Mouse (Mus musculus) layer of hippocampus, adult 8-10 months (tissue): ENCODE data around the gene Plvap. TPM values are rescaled to one million over a fixed set of nuclear protein-coding genes. Genes with fewer than 3 reads are reported as not detected.

Experiments used
- DNase-seq, 2 experiments: peaks; one replicate each; pipeline ENCODE4 v3.0.0; 2022; ENCODE audit warnings: low spot score in 2 of 2
- total RNA-seq, 4 experiments: library from RNA; stranded (reverse); gene quantifications; 2 replicates each; pipeline ENCODE4 v1.2.4; 2022

Plvap gene
- total RNA-seq, 4 experiments from 2014 or later = 6.2 to 9.6 (median 7.4) TPM

DNA sequence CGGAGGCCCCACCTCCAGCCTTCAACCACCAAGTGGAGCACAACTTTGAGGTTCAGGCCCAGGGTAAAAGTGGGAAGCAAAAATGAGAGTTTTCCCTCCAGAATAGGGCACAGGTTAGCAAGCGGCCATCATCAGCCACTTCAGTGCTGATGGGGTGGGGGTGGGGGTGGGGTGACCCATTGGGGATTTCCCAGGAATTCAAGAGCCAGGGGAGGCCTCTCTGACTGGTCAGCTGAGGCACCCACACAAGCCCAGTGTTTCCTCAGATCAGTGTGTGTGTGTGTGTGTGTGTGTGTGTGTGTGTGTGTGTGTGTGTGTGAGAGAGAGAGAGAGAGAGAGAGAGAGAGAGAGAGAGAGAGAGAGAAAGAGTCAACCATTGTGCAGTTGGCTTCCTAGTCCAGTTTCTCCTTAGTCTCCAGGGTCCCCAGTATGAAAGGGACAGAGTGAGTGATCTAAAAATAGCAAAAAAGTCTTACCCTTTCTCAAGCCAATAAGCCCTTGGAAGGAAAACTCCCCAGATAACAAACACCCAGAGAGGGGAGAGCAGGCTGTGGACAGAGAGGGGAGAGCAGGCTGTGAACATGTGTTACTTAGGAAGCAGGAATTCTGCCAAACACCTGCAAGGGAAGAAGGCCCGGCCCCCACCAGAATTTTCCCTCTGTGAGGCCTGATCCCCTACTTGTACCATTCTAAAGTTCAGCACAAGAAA, 15.8 kb upstream of the Plvap start:
- DNase-seq = no peak

DNA sequence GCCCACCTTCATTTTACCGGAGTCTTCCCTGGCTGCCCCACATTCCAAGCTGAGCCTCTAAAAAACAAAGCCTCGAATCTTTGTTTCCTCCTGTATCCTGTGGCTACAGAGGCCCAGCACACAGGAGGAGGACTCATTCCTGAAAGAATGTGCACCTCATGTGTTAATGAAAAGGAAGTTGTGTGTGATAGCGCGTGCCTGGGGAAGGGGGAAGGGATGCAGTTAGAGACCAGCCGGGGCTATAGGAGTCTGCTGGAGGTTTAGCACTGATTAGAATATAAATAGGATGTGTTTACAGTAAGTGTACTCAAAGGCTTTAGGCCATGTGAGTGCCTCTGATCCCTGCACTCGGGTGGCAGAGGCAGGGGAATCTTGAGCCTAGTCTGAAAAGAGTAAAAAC, 14.7 kb upstream of the Plvap start:
- no peak for DNase-seq

DNA sequence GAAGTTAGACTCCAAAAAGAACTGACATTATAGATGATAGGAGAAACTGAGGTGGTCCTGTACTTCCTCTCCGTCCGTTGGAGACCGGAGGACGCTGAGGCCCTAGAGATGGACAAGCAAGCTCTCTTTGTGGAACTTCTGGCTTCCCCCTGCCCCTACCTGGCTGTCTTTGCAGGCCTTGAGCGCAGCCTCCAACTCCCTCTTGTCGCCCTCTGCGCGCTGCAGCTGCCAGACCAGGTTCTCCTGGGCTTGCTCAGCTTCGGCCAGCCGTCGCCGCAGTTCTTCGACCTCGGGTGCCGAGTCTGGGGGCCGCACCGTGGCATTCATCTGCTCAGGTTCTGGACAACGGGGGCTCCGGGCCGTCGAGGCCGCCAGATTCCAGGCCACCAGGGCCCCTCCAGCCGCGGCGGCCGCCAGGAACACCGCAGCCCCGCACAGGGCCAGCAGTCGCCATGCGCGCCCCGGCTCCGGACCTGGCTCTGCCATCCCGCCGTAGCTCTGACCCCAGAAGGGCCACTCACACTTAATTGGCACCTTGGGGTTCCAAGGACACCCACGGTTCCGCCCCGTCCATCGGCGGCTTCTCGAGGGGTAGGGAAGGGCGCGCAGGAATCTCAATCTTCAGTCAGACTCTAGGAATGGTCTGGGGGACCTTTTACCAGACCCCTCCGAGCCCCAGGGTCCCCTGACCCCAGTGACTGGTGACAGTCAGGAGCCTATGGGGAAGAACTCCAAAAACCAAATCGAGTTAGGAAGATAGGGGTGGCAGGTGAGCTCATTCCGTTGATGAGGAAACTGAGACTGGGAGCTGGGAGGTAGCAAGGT, 13.9 kb upstream of the Plvap start, which contains the start of gene Ccdc194:
Ccdc194 (minus strand) TSS at position 486 of the 825 bp plus-strand sequence.
- DNase-seq = no peak

DNA sequence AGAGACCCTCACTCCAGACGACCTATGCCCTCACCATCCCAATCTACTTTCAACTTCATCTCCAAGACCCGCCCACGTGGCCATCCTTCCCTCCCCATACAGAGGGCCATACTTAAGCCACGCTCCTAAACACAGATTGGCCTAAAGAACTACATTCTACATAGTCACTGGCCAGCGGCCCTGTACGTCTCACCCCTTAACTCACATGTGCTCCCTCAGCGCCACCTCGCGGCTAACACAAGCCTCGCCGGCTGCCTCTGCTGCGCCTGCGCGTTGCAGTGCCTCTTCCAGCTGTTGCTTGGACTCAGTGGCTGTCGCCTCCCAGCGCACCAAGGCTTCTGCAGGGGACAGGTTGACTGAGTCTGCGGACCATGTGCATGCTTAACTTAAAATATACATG, 10.1 kb upstream of the Plvap start:
- peak; percentile 82 to 88 for DNase-seq

DNA sequence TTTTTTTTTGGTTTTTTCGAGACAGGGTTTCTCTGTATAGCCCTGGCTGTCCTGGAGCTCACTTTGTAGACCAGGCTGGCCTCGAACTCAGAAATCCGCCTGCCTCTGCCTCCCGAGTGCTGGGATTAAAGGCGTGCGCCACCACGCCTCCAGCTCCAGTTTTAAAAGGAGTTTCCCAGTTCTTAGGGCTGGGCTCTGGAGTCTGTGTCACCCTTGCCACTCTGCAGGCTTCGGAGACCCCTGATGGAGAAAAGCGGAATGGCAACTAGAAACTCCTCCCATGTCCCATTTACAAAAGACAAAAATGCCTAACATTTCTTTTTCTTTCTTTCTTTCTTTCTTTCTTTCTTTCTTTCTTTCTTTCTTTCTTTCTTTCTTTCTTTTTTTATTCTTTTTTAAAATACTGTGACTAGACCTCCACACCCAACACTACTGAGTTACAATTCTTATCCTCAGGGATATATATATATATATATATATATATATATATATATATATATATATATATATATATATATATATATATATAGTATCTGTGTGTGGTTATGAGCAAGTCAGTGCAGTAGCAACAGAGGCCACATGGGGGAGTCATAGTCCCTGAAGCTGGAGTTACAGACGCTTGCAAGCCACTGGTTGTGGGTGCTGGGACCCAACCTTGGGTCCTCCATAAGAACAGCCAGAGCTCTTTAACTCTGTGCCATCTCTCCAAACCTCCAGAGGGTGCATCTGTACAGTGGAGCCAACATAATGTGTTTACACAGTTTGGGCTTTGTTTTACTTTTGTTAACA, 7.7 kb upstream of the Plvap start:
- peak in 1 of 2 experiments; percentile 40 for DNase-seq

DNA sequence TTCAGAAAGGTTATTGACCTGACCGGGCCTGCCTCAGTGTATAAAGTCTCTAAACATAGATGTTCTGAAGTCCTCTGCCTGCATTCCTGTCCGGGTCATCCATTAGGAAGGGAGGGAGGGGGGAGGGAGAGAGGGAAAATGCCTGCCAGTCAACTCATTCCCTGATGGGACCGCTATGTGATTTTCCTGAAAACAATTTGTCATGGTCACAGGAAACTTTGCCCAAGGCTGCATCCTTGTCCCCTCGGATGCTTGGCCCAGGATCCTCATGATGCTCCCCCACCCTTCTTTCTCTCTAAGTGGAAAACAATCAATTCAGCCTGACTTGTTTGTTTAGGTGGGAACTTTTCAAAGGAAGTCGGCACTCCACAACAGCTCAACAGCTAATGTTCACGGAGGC, 5.2 kb upstream of the Plvap start:
- no peak for DNase-seq

DNA sequence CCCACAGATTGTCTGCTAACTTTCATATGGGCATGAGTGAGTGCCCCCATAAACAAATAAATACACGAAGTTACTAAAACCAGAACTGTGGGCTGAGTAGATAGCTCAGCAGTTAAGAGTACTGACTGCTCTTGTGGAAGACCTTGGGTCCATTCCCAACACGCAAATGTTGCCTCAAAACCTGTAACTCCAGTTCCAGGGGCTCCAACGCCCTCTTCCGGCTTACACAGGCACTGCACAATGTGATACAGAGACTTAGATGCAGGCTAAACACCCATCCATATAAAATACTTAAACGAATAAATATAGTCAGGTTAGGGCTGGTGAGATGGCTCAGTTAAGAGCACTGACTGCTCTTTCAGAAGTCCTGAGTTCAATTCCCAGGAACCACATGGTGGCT, 3.5 kb upstream of the Plvap start:
- no peak for DNase-seq

DNA sequence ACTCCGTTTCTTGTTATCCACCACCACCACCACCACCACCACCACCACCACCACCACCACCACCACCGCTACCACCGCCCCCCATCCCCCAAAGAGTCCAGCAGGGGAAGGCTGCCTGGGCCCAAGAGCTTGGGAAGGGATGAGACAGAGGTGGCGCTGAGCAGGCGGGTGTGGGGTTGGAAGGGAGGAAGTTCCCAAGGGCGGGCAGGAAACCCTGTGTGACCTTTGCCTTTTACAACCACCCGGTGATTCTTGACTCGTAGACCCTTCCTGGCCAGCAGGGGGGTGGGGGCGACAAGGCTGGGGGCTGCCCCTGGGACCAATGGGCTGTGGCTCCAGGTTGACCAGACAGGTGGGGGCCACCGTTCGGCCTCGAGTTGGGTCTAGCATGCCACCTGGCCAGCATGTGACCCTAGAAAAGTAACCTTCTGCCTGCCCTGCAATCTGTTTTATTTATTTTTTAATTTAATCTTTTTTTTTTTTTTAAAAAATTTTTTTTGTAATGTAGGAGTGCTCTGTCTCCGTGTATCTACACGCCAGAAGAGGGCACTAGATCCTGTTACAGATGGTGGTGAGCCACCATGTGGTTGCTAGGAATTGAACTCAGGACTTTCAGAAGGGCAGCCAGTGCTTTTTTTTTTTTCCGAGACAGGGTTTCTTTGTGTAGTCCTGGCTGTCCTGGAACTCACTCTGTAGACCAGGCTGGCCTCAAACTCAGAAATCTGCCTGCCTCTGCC, 1.6 kb upstream of the Plvap start:
- no peak for DNase-seq

DNA sequence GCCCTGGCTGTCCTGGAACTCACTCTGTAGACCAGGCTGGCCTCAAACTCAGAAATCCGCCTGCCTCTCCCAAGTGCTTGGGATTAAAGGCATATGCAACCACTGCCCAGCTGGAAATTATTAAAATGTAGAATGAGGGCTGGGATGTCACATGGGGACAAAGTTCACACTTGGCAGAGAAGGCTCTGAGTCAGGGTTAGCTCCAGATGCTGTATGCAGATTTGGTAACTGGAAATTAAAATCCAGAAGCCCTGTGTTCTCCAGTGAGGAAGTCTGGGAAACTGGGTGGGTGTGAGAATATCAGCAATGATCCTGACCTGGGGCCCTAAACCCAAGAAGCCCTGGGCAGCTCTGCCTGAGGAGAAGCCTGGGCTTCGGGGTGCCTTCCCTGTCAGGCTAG, 2.2 kb downstream of the Plvap start:
- no peak for DNase-seq

DNA sequence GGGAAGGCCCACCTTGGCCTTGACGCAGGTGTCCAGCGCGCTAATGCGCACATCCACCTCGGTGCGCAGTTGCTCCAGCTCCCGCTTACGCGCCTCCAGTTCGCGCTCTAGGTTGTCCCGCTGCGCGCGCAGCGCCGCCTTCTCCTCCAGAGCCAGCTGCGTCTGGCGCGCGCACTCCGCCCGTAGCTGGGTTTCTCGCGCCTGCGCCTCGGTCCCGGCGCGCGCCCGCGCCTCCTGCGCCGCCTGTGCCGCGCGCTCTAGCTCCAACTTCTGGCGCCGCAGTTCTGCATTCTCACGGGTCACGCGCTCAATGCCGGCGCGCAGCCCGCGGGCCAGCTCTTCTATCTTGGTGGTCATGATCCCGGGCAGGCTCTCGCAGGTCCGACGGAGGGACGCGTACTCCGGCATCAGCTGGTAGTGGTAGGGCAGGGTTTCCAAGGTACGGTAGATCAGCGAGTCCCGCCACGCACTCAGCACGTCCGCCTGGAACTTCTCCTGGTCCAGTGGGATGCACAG, 3.9 kb downstream of the Plvap start:
- DNase-seq = peak; percentile 62 to 75

DNA sequence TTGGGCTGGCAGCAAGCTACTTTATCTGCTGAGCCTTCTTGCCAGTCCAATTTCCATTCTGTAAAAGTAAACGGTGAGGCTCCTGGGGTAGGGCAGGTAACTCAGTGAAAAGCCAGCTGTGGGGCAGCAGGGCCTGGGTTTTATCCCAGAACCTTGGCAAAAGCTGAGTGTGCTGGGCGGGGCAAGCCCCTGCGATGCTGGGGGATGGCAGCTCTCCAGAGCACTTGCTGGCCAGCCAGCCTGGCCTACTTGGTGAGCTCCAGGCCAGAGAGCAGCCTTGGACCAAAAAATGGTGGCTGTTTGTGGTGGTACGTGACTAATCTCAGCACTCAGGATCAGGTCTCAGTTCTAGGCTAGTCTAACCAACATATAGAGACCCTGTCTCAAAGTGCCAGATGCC, 5.6 kb downstream of the Plvap start:
- DNase-seq = no peak

DNA sequence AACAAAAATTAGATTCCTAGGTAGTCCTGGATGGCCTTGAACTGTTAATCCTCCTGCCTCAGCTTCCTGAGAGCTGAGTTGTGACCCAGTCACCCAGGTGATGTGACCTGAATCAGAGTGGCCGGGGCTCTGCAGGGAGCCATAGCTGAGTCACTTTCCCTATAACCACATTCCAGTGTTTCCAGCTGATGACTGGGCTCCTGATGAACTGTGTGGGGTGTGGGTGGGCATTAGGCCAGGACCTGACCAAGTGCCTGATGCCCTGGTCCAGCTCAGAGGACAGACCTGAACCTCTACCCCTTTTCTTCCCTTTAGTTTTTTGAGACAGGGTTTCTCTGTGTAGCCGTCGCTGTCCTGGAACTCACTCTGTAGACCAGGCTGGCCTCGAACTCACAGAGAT, 6.2 kb downstream of the Plvap start:
- DNase-seq = no peak

DNA sequence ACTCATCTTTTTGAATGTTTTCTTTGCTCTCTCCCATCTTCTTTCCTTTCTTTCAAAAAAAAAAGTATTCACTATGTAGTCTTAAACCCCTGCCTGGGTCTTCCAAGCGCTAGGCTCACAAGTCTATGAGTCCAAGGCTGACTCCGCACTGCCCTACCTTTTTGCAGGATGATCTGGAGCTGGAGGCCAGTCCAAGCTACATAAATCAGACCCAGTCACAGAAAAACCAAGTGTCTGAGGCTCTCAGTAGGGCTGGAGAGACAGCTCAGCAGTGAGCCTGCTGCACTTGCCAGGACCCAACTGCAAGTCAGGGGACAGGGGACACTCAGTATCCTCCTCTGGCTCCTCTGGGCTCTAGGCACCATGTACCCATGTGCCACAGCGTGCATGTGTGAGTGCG, 7.2 kb downstream of the Plvap start:
- no peak for DNase-seq

DNA sequence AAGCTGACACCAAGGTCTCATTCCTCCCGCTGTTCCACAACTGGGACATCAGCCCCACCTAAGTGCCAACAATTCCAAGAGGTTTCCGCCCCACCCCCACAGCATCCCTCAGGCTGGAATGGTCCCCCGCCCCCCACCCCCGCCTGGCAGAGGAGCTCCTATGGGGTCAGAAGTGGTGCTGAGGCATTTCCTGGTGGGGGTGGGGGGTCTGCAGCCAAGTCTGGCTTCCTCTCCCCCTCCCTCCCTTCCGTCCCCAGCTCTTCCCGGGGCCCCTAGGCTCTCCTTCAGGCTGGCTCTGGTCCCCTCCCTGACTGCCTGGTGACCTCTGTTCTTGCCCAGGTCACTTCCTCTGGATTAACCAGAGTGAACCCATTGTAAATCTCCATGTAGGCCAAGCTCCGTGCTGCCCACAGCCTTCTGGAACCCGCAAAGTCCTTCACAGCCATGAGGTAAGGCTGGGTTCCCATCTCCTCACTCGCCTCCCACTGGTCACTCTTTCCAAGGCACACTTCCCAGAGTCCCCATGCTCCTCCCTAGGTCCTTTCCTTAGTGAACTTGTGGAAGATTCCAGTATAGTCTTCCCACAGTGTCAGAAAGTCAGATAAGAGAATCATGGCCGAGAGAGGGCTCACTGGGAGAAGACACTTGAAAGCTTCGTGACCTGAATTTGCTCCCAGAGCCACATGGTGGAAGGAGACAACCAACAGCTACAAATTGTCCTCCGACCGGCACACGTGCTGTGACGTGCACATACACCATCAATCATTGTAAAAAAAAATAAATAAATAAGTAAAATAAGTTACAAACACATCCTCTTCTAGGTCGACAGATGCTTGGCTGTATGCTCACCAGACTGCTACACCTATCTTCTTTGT, 12.5 kb downstream of the Plvap start:
- DNase-seq = no peak

DNA sequence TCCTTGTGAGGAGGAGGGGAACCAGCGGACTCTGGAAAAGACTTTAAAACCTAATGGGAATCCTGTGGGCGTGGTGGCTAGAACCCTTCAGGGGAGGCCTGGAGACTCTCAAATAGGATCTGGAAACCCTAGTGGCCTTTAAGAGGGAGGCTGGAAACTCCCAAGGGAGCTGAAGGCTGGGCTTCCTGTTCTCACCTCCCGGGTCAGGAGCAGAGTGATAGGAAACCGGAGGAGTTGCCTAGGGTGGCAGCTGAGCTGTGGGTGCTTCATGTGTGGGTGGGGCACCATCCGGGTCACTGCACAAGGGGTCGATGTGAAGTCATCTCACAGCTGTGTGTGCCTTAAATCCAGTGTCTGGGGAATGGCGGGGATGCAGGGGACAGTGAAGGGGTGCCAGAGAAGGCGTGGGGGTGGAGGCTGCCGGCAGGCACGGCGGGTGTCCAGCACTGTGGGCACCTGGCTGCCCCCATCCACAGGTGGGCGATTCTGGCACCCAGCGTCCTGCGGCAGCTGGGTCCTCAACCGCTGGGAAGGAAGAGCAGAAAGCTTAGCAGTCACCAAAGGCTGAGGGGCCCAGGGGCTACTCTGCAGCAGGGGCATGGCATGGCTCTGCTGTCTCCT, 13.6 kb downstream of the Plvap start:
- DNase-seq = no peak

DNA sequence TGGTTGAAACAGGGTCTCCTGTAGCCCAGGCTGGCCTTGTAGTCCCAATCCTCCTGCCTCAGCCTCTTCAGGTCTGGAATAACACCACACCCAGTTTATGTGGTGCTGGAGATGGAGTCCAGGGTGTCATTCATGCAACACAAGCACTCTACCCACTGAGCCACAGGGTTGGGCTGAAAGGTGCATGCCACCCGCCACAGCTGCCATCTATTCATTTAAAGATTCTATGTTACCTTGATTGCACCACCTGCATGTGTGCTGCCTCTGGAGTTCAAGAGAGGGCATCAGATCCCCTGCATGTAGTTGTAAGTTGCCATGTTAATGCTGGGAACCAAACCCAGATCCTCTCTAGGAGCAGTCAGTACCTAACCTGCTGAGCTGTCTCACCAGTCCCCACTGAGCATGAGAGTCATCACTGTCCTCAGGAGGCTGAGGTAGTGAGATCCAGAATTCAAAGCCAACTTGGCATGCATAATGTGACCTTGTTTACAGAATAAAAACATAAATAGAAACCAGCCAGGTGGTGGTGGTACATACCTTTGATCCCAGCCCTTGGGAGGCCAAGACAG, 14.4 kb downstream of the Plvap start:
- DNase-seq = no peak

DNA sequence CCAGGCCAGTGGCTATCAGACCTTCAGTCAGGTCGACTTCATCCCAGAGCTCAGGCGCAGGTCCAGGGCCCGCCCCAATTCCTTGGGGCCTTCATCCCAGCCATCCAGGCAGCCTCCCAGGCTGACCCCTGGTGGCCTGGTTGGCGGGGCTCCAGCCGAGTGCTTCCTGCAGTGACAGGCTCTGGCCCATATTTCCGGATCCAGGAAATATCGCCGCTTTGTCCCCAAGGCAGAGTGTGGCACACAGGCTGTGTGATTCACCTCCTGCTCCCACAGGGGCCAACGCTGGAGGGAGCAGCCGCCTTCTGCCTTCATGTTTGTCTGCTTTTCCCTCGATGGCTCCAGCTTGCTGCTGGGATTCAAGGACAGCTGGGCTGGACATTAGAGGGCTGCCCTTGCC, 15.1 kb downstream of the Plvap start:
- DNase-seq = no peak

DNA sequence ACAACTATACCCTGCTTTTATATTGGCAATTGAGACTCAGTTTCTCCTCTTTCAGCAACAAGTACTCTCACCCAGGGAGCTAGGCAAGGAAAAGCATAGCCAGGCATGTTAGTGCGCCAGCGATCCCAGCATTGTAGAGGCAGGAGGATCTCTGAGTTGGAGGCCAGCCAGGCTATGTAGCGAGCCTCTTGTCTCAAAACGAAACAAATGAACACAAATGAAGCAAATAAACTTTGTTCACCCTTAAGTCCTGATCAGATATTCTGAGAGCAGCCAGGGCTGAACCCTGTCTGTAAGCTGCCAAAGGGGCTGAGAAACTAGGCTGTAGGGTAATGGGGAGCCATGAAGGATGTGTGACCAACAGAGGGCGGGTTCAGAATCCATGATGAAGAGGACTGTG, 15.7 kb downstream of the Plvap start:
- no peak for DNase-seq

DNA sequence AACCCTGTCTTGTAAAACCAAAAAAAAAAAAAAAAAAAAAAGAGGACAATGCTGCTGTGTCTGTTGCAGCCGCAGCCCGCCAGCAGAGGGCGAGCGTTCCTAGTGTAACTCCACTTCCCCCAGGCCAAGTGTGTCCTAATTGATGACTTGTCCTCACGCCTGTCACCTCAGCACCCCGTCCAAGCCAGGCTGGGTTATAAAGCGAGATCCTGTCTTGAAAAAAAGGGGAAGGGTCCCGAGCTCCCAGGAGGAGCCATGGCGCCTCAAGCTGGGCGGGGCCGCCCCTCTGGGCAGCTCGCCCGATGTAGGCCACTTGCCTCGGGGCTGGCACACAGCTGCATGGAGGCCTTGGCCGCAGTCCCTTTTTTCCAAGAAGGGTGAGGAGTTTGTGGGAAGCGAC, 16.5 kb downstream of the Plvap start:
- peak in 1 of 2 experiments; percentile 73 for DNase-seq
